Mouse (Mus musculus) lung, postnatal 36 days (tissue): ENCODE results near the gene Bend3.
A peak's percentile ranks its signal among the peaks of the same experiment; 100 is the strongest.
"Not testable (repeated sequence)": the region's sequence is repeated elsewhere in the genome, so short reads cannot be mapped to it uniquely, and the experiment has no call there.

Experiments
- DNase-seq: peaks from one replicate; pipeline ENCODE4 v3.0.0; 2022; ENCODE audit warnings: mixed read lengths

The Bend3 gene

GRCm38 (mm10) chr10:43481179-43481578 lies 2.5 kb downstream of the Bend3 start:
- no peak for DNase-seq

GRCm38 (mm10) chr10:43482021-43482420 lies 3.4 kb downstream of the Bend3 start:
- no peak for DNase-seq

GRCm38 (mm10) chr10:43483426-43483995 lies 4.9 kb downstream of the Bend3 start:
- DNase-seq = peak; percentile 23

- no peak for DNase-seq
Measured at GRCm38 (mm10) chr10:43485751-43486268, 7.2 kb downstream of the Bend3 start.

GRCm38 (mm10) chr10:43487441-43488010 lies 8.9 kb downstream of the Bend3 start:
- no peak for DNase-seq

- no peak for DNase-seq
Measured at GRCm38 (mm10) chr10:43488258-43488657, 9.6 kb downstream of the Bend3 start.

- no peak for DNase-seq
Measured at GRCm38 (mm10) chr10:43489139-43489538, 10.5 kb downstream of the Bend3 start.

- peak; percentile 30 for DNase-seq
Measured at GRCm38 (mm10) chr10:43489550-43489949, 10.9 kb downstream of the Bend3 start.

- peak; percentile 15 for DNase-seq
Measured at GRCm38 (mm10) chr10:43490034-43490433, 11.4 kb downstream of the Bend3 start.

- DNase-seq = no peak
Measured at GRCm38 (mm10) chr10:43490846-43491245, 12.2 kb downstream of the Bend3 start.

- no peak for DNase-seq
Measured at GRCm38 (mm10) chr10:43502599-43502998, 24.0 kb downstream of the Bend3 start.

- no peak for DNase-seq
Measured at GRCm38 (mm10) chr10:43504291-43504690, 25.7 kb downstream of the Bend3 start.

GRCm38 (mm10) chr10:43507051-43507450 lies 28.4 kb downstream of the Bend3 start:
- DNase-seq = no peak

- DNase-seq = no peak
Measured at GRCm38 (mm10) chr10:43509228-43509627, 30.6 kb downstream of the Bend3 start.

- no peak for DNase-seq
Measured at GRCm38 (mm10) chr10:43512976-43513375, 34.3 kb downstream of the Bend3 start.

GRCm38 (mm10) chr10:43516992-43517660 lies 38.5 kb downstream of the Bend3 start:
- DNase-seq = no peak

GRCm38 (mm10) chr10:43517836-43518235 lies 39.2 kb downstream of the Bend3 start:
- peak; percentile 85 for DNase-seq

GRCm38 (mm10) chr10:43518368-43518767 lies 39.7 kb downstream of the Bend3 start:
- DNase-seq = peak; percentile 59

- DNase-seq = peak; percentile 37
Measured at GRCm38 (mm10) chr10:43519977-43520376, 41.3 kb downstream of the Bend3 start.

GRCm38 (mm10) chr10:43523931-43524330 lies 45.3 kb downstream of the Bend3 start, which contains the start of gene Gm9803:
Gm9803 (plus strand) TSS chr10:43524084.
- DNase-seq = not testable (repeated sequence)

GRCm38 (mm10) chr10:43527283-43528269 lies 48.9 kb downstream of the Bend3 start:
- no peak for DNase-seq

- no peak for DNase-seq
Measured at GRCm38 (mm10) chr10:43534382-43534781, 55.8 kb downstream of the Bend3 start.

GRCm38 (mm10) chr10:43537652-43538051 lies 59.0 kb downstream of the Bend3 start:
- DNase-seq = no peak
